Mouse (Mus musculus) lung, postnatal 0 days (tissue): Measurements from ENCODE around the gene Tnr. TPM values are rescaled to one million over a fixed set of nuclear protein-coding genes. Genes with fewer than 3 reads are reported as not detected.

Experiments
- ATAC-seq: fragments of 200-750 bp; cut with Nextera tagmentation; 2 replicates; pipeline ENCODE4 v1.8.0; 2017; ENCODE audit warnings: moderate library complexity
- DNase-seq: peaks from one replicate; pipeline ENCODE4 v3.0.0-alpha.2; 2016; ENCODE audit warnings: low spot score
- H3K27ac ChIP-seq: fragments of 300-500 bp; sonication (generic); 2 replicates; pipeline ENCODE4 v1.5.1; 2014; ENCODE audit warnings: antibody characterized with exemption, mild to moderate bottlenecking, low read length, mixed read lengths
- H3K27me3 ChIP-seq: fragments of 300-500 bp; sonication (generic); replicated peaks from 2 replicates; pipeline ENCODE4 v1.6.1; 2014; ENCODE audit warnings: low read length, mixed read lengths; ENCODE audit not compliant: insufficient read depth
- H3K36me3 ChIP-seq: fragments of 300-500 bp; sonication (generic); 2 replicates; pipeline ENCODE4 v1.6.1; 2014; ENCODE audit warnings: low read length, mixed read lengths; ENCODE audit not compliant: insufficient read depth
- H3K4me1 ChIP-seq: fragments of 300-500 bp; sonication (generic); 2 replicates; pipeline ENCODE4 v1.6.1; 2014; ENCODE audit warnings: antibody characterized with exemption, low read depth, low read length, mixed read lengths; ENCODE audit not compliant: insufficient read depth
- H3K4me2 ChIP-seq: fragments of 300-500 bp; sonication (generic); replicated peaks from 2 replicates; pipeline ENCODE4 v1.6.1; 2014; ENCODE audit warnings: low read depth, mild to moderate bottlenecking, low read length, moderate library complexity, mixed read lengths
- H3K4me3 ChIP-seq: fragments of 300-500 bp; sonication (generic); 2 replicates; pipeline ENCODE4 v1.5.1; 2014; ENCODE audit warnings: low read depth, low read length
- H3K9ac ChIP-seq: fragments of 300-500 bp; sonication (generic); replicated peaks from 2 replicates; pipeline ENCODE4 v1.6.1; 2014; ENCODE audit warnings: low read depth, mild to moderate bottlenecking
- H3K9me3 ChIP-seq: fragments of 300-500 bp; sonication (generic); 2 replicates; pipeline ENCODE4 v1.6.1; 2016; ENCODE audit warnings: low read length, mixed read lengths
- CTCF ChIP-seq: IDR thresholded peaks from 2 replicates; pipeline ENCODE4 v1.5.1; 2016; ENCODE audit warnings: antibody characterized with exemption, mild to moderate bottlenecking
- EP300 ChIP-seq: IDR thresholded peaks from 2 replicates; pipeline ENCODE4 v1.6.1; 2016; ENCODE audit warnings: antibody characterized with exemption, mild to moderate bottlenecking, control low read depth
- WGBS: fragments of 180-500 bp; shearing (Covaris S2); extraction: QIAGEN DNeasy Blood & Tissue Kit; methylation state at CpG from one replicate; pipeline ENCODE4 v1.1.7; 2014; 5-methylcytosine and 5-hydroxymethylcytosine counted together
- polyA plus RNA-seq: library from polyadenylated mRNA; unstranded; fragments of >200 nt; fragmentation: Nextera tagmentation; extraction: Ambion mirVana; gene quantifications from 2 replicates; pipeline ENCODE4 v1.2.1, GENCODE M21; 2015

Gene Tnr
- polyA plus RNA-seq, 1 experiment from 2014 or later, result not detected

GRCm38 (mm10) chr1:159792546-159792945 lies 269.0 kb downstream of the Tnr start:
- H3K9ac ChIP-seq, result no peak overlapping the region
- ATAC-seq, result no peak
- no peaks in the 10 kb centered on the region for H3K36me3 ChIP-seq
- no peak overlapping the region for H3K4me2 ChIP-seq
- WGBS, result 86% methylated on average over 2 of the region's 2 CpGs
- no peak overlapping the region for H3K4me3 ChIP-seq
- DNase-seq, result no peak
- no peaks in the 10 kb centered on the region for H3K4me1 ChIP-seq
- no peak for TF ChIP-seq CTCF
- no peak for TF ChIP-seq EP300
- H3K27ac ChIP-seq, result no peak overlapping the region
- no peaks in the 10 kb centered on the region for H3K9me3 ChIP-seq
- no peaks in the 10 kb centered on the region for H3K27me3 ChIP-seq

- 67% methylated on average over 2 of the region's 2 CpGs for WGBS
- DNase-seq (no peak), ATAC-seq (no peak)
- no peak for TF ChIP-seq CTCF
- TF ChIP-seq EP300, result no peak
- no peak overlapping the region for H3K4me2 ChIP-seq
- H3K9me3 ChIP-seq, result no peaks in the 10 kb centered on the region
- H3K9ac ChIP-seq, result no peak overlapping the region
- no peak overlapping the region for H3K27ac ChIP-seq
- H3K27me3 ChIP-seq, result no peaks in the 10 kb centered on the region
- no peaks in the 10 kb centered on the region for H3K36me3 ChIP-seq
- H3K4me1 ChIP-seq, result no peaks in the 10 kb centered on the region
- H3K4me3 ChIP-seq, result no peak overlapping the region
Observed at GRCm38 (mm10) chr1:159796021-159796420, 272.5 kb downstream of the Tnr start.

GRCm38 (mm10) chr1:159800366-159800765 lies 276.8 kb downstream of the Tnr start:
- Histone ChIP-seq H3K4me1 (no peaks in the 10 kb centered on the region), H3K9ac (no peak overlapping the region), H3K4me3 (no peak overlapping the region), H3K27ac (no peak overlapping the region), H3K27me3 (no peaks in the 10 kb centered on the region), H3K9me3 (no peaks in the 10 kb centered on the region), H3K4me2 (no peak overlapping the region), H3K36me3 (no peaks in the 10 kb centered on the region)
- no peak for ATAC-seq
- no peak for DNase-seq
- 70% methylated on average over 5 of the region's 5 CpGs for WGBS
- TF ChIP-seq CTCF (no peak), EP300 (no peak)

- TF ChIP-seq CTCF, result no peak
- no peak for TF ChIP-seq EP300
- H3K36me3 ChIP-seq, result no peaks in the 10 kb centered on the region
- 51% methylated on average over 4 of the region's 4 CpGs for WGBS
- H3K9ac ChIP-seq, result no peak overlapping the region
- no peak overlapping the region for H3K27ac ChIP-seq
- H3K4me2 ChIP-seq, result no peak overlapping the region
- no peaks in the 10 kb centered on the region for H3K9me3 ChIP-seq
- H3K27me3 ChIP-seq, result no peaks in the 10 kb centered on the region
- no peaks in the 10 kb centered on the region for H3K4me1 ChIP-seq
- ATAC-seq (no peak), DNase-seq (no peak)
- no peak overlapping the region for H3K4me3 ChIP-seq
Observed at GRCm38 (mm10) chr1:159801753-159802152, 278.2 kb downstream of the Tnr start.

- Histone ChIP-seq H3K4me3 (no peak overlapping the region), H3K27me3 (no peaks in the 10 kb centered on the region), H3K4me2 (no peak overlapping the region), H3K9me3 (no peaks in the 10 kb centered on the region), H3K36me3 (no peaks in the 10 kb centered on the region), H3K9ac (no peak overlapping the region), H3K4me1 (no peaks in the 10 kb centered on the region), H3K27ac (no peak overlapping the region)
- no peak for ATAC-seq
- DNase-seq, result no peak
- TF ChIP-seq EP300, result no peak
- no peak for TF ChIP-seq CTCF
Observed at GRCm38 (mm10) chr1:159803711-159804110, 280.1 kb downstream of the Tnr start.

GRCm38 (mm10) chr1:159809493-159809892 lies 285.9 kb downstream of the Tnr start:
- no peaks in the 10 kb centered on the region for H3K27me3 ChIP-seq
- no peaks in the 10 kb centered on the region for H3K9me3 ChIP-seq
- no peaks in the 10 kb centered on the region for H3K36me3 ChIP-seq
- no peak for TF ChIP-seq EP300
- no peak for TF ChIP-seq CTCF
- H3K27ac ChIP-seq, result no peak overlapping the region
- no peaks in the 10 kb centered on the region; the same call in 1 of the 2 replicates for H3K4me1 ChIP-seq
- H3K9ac ChIP-seq, result no peak overlapping the region
- WGBS, result 39% methylated on average over 3 of the region's 3 CpGs
- no peak overlapping the region for H3K4me2 ChIP-seq
- no peak for ATAC-seq
- no peak for DNase-seq
- H3K4me3 ChIP-seq, result no peak overlapping the region

- TF ChIP-seq CTCF, result no peak
- no peak for TF ChIP-seq EP300
- Histone ChIP-seq H3K27ac (no peak overlapping the region), H3K4me3 (no peak overlapping the region), H3K9ac (no peak overlapping the region), H3K27me3 (no peaks in the 10 kb centered on the region), H3K4me1 (no peaks in the 10 kb centered on the region; the same call in 1 of the 2 replicates), H3K36me3 (no peaks in the 10 kb centered on the region), H3K9me3 (no peaks in the 10 kb centered on the region), H3K4me2 (no peak overlapping the region)
- WGBS, result 79% methylated on average over 2 of the region's 2 CpGs
- DNase-seq (no peak), ATAC-seq (no peak)
Observed at GRCm38 (mm10) chr1:159811805-159812204, 288.2 kb downstream of the Tnr start.
